Mouse (Mus musculus) liver, embryonic 16.5 days (tissue): ENCODE measurements around the gene Olfml2a. TPM values are rescaled to one million over a fixed set of nuclear protein-coding genes. Genes with fewer than 3 reads are reported as not detected.

Experiments
- ATAC-seq: fragments of 200-750 bp; cut with Nextera tagmentation; 2 replicates; pipeline ENCODE4 v1.8.0; 2017; ENCODE audit warnings: low read depth, mild to moderate bottlenecking, moderate number of reproducible peaks, moderate library complexity
- H3K27ac ChIP-seq: fragments of 300-500 bp; sonication (generic); 2 replicates; pipeline ENCODE4 v1.5.1; 2014; ENCODE audit warnings: mild to moderate bottlenecking, low read length
- H3K27me3 ChIP-seq: fragments of 300-500 bp; sonication (generic); 2 replicates; pipeline ENCODE4 v1.6.1; 2014; ENCODE audit warnings: low read depth, low read length, mixed read lengths; ENCODE audit not compliant: control insufficient read depth, insufficient read depth
- H3K36me3 ChIP-seq: fragments of 300-500 bp; sonication (generic); 2 replicates; pipeline ENCODE4 v1.6.1; 2014; ENCODE audit warnings: mild to moderate bottlenecking; ENCODE audit not compliant: control insufficient read depth, insufficient read depth
- H3K4me1 ChIP-seq: fragments of 300-500 bp; sonication (generic); 2 replicates; pipeline ENCODE4 v1.6.1; 2014; ENCODE audit warnings: low read depth, low read length, mixed read lengths; ENCODE audit not compliant: control insufficient read depth
- H3K4me2 ChIP-seq: fragments of 300-500 bp; sonication (generic); 2 replicates; pipeline ENCODE4 v1.6.1; 2014; ENCODE audit warnings: low read depth, low read length, mixed read lengths
- H3K4me3 ChIP-seq: fragments of 300-500 bp; sonication (generic); 2 replicates; pipeline ENCODE4 v1.5.1; 2014; ENCODE audit warnings: low read depth, mild to moderate bottlenecking, low read length
- H3K9ac ChIP-seq: fragments of 300-500 bp; sonication (generic); 2 replicates; pipeline ENCODE4 v1.6.1; 2014; ENCODE audit warnings: low read depth, low read length
- H3K9me3 ChIP-seq: fragments of 300-500 bp; sonication (generic); replicated peaks from 2 replicates; pipeline ENCODE4 v1.6.1; 2016; ENCODE audit warnings: low read length; ENCODE audit not compliant: control insufficient read depth
- WGBS: fragments of 180-500 bp; shearing (Covaris S2); extraction: QIAGEN DNeasy Blood & Tissue Kit; methylation state at CpG from one replicate; pipeline ENCODE4 v1.1.7; 2014; ENCODE audit not compliant: insufficient replicate concordance; 5-methylcytosine and 5-hydroxymethylcytosine counted together
- polyA plus RNA-seq: library from polyadenylated mRNA; unstranded; fragments of >200 nt; fragmentation: Nextera tagmentation; extraction: Ambion mirVana; gene quantifications from 2 replicates; pipeline ENCODE4 v1.2.1, GENCODE M21; 2015

The Olfml2a gene
- polyA plus RNA-seq, 1 experiment from 2014 or later, result 0.19 TPM

DNA sequence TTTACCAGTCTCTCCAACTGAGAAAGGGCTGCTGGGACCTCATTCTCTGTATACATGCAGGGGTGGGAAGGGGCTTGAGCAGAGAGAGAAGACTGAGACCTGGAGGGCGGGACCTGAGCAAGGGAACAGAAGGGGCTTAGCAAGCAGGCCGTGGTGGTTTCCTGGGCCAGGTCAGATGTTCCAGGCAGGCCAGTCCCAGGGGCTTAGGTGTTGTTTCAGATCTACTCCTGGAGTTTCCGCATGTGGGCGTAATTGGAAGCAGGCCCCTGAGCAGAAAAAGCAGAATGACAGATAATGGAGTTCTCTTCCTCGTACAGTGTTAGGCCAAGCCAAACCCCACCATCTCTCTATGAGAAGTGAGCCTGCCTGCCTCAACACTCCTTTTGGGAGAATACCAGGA lies 3.2 kb downstream of the Olfml2a start:
- Histone ChIP-seq H3K36me3 (no peaks in the 10 kb centered on the region), H3K27me3 (no peaks in the 10 kb centered on the region), H3K4me2 (no peak overlapping the region), H3K9ac (no peak overlapping the region), H3K9me3 (no peaks in the 10 kb centered on the region), H3K4me3 (no peak overlapping the region), H3K4me1 (peaks cover 17% of the 10 kb centered on the region), H3K27ac (no peak overlapping the region)
- no peak for ATAC-seq
- 61% methylated on average over 5 of the region's 5 CpGs for WGBS

GRCm38 (mm10) chr2:38936721-38937378 lies 5.1 kb downstream of the Olfml2a start:
- Histone ChIP-seq H3K4me1 (peaks cover 11% of the 10 kb centered on the region), H3K4me2 (no peak overlapping the region), H3K36me3 (no peaks in the 10 kb centered on the region), H3K4me3 (no peak overlapping the region), H3K9ac (no peak overlapping the region), H3K9me3 (no peaks in the 10 kb centered on the region), H3K27ac (no peak overlapping the region), H3K27me3 (no peaks in the 10 kb centered on the region)
- 59% methylated on average over 9 of the region's 9 CpGs for WGBS
- no peak for ATAC-seq

DNA sequence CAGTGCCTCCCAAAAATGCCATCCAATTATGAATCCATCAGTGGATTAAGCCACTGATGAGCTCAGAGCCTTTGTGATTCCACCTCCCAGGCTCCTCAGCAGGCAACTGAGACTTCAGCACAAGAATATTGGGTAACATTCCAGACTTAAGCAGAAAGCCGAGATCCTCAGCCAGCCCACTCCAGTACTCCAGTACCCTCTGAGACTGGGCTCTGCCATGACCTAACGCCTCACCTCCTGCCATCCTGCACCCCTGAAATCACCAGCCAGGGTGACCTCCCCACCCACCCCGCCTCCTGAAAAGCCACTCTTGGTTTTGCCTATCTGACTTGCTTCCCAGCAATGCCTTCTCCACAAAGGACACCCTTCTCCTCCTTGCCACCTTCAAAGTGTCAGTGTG lies 5.6 kb downstream of the Olfml2a start:
- H3K4me2 ChIP-seq, result no peak overlapping the region
- H3K36me3 ChIP-seq, result no peaks in the 10 kb centered on the region
- H3K9me3 ChIP-seq, result no peaks in the 10 kb centered on the region
- H3K9ac ChIP-seq, result no peak overlapping the region
- no peak overlapping the region for H3K27ac ChIP-seq
- WGBS, result 67% methylated on average over 3 of the region's 3 CpGs
- H3K4me3 ChIP-seq, result no peak overlapping the region
- H3K4me1 ChIP-seq, result peaks cover 6% of the 10 kb centered on the region; the same call in 1 of the 2 replicates
- no peaks in the 10 kb centered on the region for H3K27me3 ChIP-seq
- no peak for ATAC-seq

GRCm38 (mm10) chr2:38938007-38938406 lies 6.2 kb downstream of the Olfml2a start:
- 24% methylated on average over 1 of the region's 1 CpGs for WGBS
- no peaks in the 10 kb centered on the region for H3K9me3 ChIP-seq
- H3K36me3 ChIP-seq, result no peaks in the 10 kb centered on the region
- peak; percentile 32; the same call in 1 of the 2 replicates for ATAC-seq
- H3K4me3 ChIP-seq, result no peak overlapping the region
- no peaks in the 10 kb centered on the region for H3K27me3 ChIP-seq
- H3K27ac ChIP-seq, result no peak overlapping the region
- H3K4me2 ChIP-seq, result no peak overlapping the region
- H3K4me1 ChIP-seq, result peaks cover 6% of the 10 kb centered on the region; the same call in 1 of the 2 replicates
- no peak overlapping the region for H3K9ac ChIP-seq

DNA sequence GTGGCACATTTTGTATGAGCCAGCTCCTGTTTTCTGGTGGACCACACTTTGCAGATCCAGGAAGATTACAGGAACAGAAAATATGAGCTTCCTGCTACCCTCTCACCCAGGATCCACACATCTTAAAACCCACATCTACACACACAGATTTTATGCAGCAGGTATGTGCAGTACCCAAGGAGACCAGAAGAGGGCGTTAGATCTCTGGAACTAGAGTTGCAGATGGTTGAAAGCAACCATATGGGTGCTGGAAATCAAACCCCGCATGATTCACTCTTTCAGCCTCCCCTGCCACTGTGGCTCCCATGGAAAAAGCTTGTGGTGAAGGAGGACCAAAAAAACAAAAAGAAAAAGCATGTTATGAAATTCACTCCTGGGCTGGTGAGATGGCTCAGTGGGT lies 7.3 kb downstream of the Olfml2a start:
- no peak for ATAC-seq
- 49% methylated on average over 2 of the region's 2 CpGs for WGBS
- peaks cover 6% of the 10 kb centered on the region; the same call in 1 of the 2 replicates for H3K4me1 ChIP-seq

GRCm38 (mm10) chr2:38941426-38941825 lies 9.6 kb downstream of the Olfml2a start:
- no peak overlapping the region for H3K27ac ChIP-seq

More for the DNA sequence above, 7.3 kb downstream of the Olfml2a start:
- Histone ChIP-seq H3K27me3 (no peaks in the 10 kb centered on the region), H3K4me3 (no peak overlapping the region), H3K9me3 (no peaks in the 10 kb centered on the region), H3K27ac (no peak overlapping the region), H3K4me2 (no peak overlapping the region), H3K36me3 (no peaks in the 10 kb centered on the region), H3K9ac (no peak overlapping the region)

DNA sequence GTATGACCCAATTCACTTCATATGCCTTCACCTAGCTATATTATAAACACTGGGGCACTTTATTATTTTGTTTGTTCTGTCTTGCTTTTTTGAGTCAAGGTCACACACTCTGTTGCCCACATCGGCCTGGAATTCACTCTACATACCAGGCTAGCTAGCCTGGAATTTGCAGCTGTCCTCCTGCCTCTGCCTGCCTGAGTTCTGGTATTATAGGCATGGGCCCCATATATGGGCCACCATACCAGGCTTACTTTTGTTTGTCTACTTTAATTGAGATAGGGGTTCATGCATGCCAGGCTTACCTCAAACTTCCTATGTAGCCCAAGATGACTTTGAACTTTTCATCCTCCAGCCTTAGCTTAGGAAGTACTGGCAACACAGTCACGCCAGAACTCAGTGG lies 10.1 kb downstream of the Olfml2a start:
- no peak overlapping the region for H3K4me2 ChIP-seq
- no peak overlapping the region for H3K9ac ChIP-seq
- H3K4me1 ChIP-seq, result peaks cover 6% of the 10 kb centered on the region; the same call in 1 of the 2 replicates
- 52% methylated on average over 2 of the region's 2 CpGs for WGBS
- H3K27ac ChIP-seq, result no peak overlapping the region
- no peak overlapping the region for H3K4me3 ChIP-seq
- H3K9me3 ChIP-seq, result no peaks in the 10 kb centered on the region
- no peak for ATAC-seq
- H3K36me3 ChIP-seq, result no peaks in the 10 kb centered on the region
- no peaks in the 10 kb centered on the region for H3K27me3 ChIP-seq

More at GRCm38 (mm10) chr2:38941426-38941825, 9.6 kb downstream of the Olfml2a start:
- H3K27me3 ChIP-seq, result no peaks in the 10 kb centered on the region
- ATAC-seq, result no peak
- no peaks in the 10 kb centered on the region for H3K36me3 ChIP-seq
- no peak overlapping the region for H3K4me2 ChIP-seq
- H3K4me3 ChIP-seq, result no peak overlapping the region
- no peaks in the 10 kb centered on the region for H3K9me3 ChIP-seq
- 69% methylated on average over 14 of the region's 14 CpGs for WGBS
- peaks cover 6% of the 10 kb centered on the region; the same call in 1 of the 2 replicates for H3K4me1 ChIP-seq
- no peak overlapping the region for H3K9ac ChIP-seq

DNA sequence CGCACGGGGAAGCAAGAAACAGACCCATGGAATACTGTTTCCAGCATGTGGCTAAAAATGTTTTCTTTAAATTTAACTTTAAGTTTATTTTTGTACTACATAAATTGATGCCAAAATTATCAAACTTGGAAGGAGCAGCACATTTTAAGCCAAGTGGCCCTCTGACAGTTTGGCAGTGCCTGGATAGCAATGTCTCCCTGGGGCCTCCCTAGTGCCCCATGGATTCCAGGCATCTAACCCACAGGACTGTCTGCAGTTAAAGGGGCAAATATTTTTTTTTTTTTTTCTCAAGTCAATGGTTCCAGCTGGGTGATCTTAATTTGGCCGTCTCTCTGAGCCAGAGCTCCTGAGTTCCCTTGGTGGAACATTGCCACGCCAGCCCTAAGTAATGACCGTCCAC lies 11.4 kb downstream of the Olfml2a start:
- no peak for ATAC-seq
- 0 out of 2 replicates have a peak, but pooled peaks cover under 1% of the 10 kb centered on the region for H3K4me1 ChIP-seq
- no peaks in the 10 kb centered on the region for H3K36me3 ChIP-seq
- H3K4me3 ChIP-seq, result no peak overlapping the region
- no peak overlapping the region for H3K27ac ChIP-seq
- no peaks in the 10 kb centered on the region for H3K9me3 ChIP-seq
- H3K4me2 ChIP-seq, result no peak overlapping the region
- no peak overlapping the region for H3K9ac ChIP-seq
- 85% methylated on average over 5 of the region's 5 CpGs for WGBS
- no peaks in the 10 kb centered on the region for H3K27me3 ChIP-seq

GRCm38 (mm10) chr2:38943977-38944376 lies 12.2 kb downstream of the Olfml2a start:
- 26% methylated on average over 2 of the region's 2 CpGs for WGBS
- no peaks in the 10 kb centered on the region for H3K4me1 ChIP-seq
- no peak for ATAC-seq
- no peak overlapping the region for H3K4me3 ChIP-seq
- no peak overlapping the region for H3K27ac ChIP-seq
- no peaks in the 10 kb centered on the region for H3K36me3 ChIP-seq
- no peak overlapping the region for H3K9ac ChIP-seq
- H3K27me3 ChIP-seq, result no peaks in the 10 kb centered on the region
- H3K4me2 ChIP-seq, result no peak overlapping the region
- no peaks in the 10 kb centered on the region for H3K9me3 ChIP-seq
